Mouse (Mus musculus) spleen, postnatal 14 days (tissue): ENCODE data around the gene Vash2.

ENCODE experiments used
- DNase-seq, 2 experiments: peaks; one replicate each; pipeline ENCODE4 v3.0.0; 2021 to 2022; ENCODE audit warnings: low spot score in 2 of 2

The Vash2 gene

GRCm38 (mm10) chr1:190976887-190977573 is 2.1 kb downstream of the Vash2 start:
- no peak for DNase-seq

GRCm38 (mm10) chr1:190974833-190975232 is 4.3 kb downstream of the Vash2 start:
- DNase-seq, result no peak

GRCm38 (mm10) chr1:190974191-190974590 is 4.9 kb downstream of the Vash2 start:
- no peak for DNase-seq

- no peak for DNase-seq
These were observed 6.4 kb downstream of the Vash2 start for GRCm38 (mm10) chr1:190972612-190973192.

- DNase-seq, result no peak
These were observed 7.1 kb downstream of the Vash2 start for GRCm38 (mm10) chr1:190971708-190972610.

- DNase-seq, result no peak
These were observed 11.1 kb downstream of the Vash2 start for GRCm38 (mm10) chr1:190968010-190968409.

GRCm38 (mm10) chr1:190964992-190965780 is 13.9 kb downstream of the Vash2 start:
- DNase-seq, result no peak

GRCm38 (mm10) chr1:190962760-190963159 is 16.3 kb downstream of the Vash2 start:
- no peak for DNase-seq

- DNase-seq, result no peak
These were observed 20.3 kb downstream of the Vash2 start for GRCm38 (mm10) chr1:190958821-190959220.

GRCm38 (mm10) chr1:190953009-190953408 is 26.1 kb downstream of the Vash2 start:
- no peak for DNase-seq

GRCm38 (mm10) chr1:190951014-190951413 is 28.1 kb downstream of the Vash2 start:
- no peak for DNase-seq

- no peak for DNase-seq
These were observed 30.2 kb downstream of the Vash2 start for GRCm38 (mm10) chr1:190948846-190949245.

GRCm38 (mm10) chr1:190948439-190948838 is 30.7 kb downstream of the Vash2 start:
- no peak for DNase-seq

GRCm38 (mm10) chr1:190947986-190948385 is 31.1 kb downstream of the Vash2 start:
- no peak for DNase-seq

- DNase-seq, result peak; percentile 18 to 47
These were observed 34.9 kb downstream of the Vash2 start for GRCm38 (mm10) chr1:190944109-190944760.

GRCm38 (mm10) chr1:190939803-190940202 is 39.3 kb downstream of the Vash2 start:
- no peak for DNase-seq

GRCm38 (mm10) chr1:190930181-190930580 is 48.9 kb downstream of the Vash2 start:
- no peak for DNase-seq

- DNase-seq, result peak in 1 of 2 experiments; percentile 23
These were observed 49.9 kb downstream of the Vash2 start for GRCm38 (mm10) chr1:190929010-190929695.

GRCm38 (mm10) chr1:190928370-190929009 is 50.6 kb downstream of the Vash2 start:
- DNase-seq, result peak; percentile 96 to 97

GRCm38 (mm10) chr1:190927751-190928369 is 51.2 kb downstream of the Vash2 start:
- no peak for DNase-seq
